Mouse (Mus musculus) left cerebral cortex, adult 9 months (tissue): ENCODE results near the gene Skap1.
"Not testable (repeated sequence)": the region's sequence is repeated elsewhere in the genome, so short reads cannot be mapped to it uniquely, and the experiment has no call there.

Experiments
- DNase-seq, 2 experiments: peaks; one replicate each; pipeline ENCODE4 v3.0.0; 2022; ENCODE audit warnings: low spot score in 2 of 2

Gene Skap1

DNA sequence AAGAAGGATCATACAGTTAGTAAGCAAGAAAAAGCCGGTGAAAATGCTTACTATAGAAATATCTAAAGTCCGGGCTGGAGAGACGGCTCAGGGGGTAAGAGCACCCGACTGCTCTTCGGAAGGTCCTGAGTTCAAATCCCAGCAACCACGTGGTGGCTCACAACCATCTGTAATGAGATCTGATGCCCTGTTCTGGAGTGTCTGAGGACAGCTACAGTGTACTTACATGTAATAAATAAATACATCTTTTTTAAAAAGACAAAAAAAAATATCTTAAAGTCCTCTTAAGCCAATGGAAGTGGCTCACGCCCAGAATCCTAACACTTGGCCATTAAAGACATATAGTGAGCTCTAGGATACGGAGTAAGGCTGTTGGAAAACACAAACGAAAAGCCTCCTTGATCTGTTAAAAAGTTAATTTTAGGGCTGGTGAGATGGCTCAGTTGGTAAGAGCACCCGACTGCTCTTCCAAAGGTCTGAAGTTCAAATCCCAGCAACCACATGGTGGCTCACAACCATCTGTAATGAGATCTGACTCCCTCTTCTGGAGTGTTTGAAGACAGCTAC is 313.8 kb downstream of the Skap1 start:
- DNase-seq, result not testable (repeated sequence)

DNA sequence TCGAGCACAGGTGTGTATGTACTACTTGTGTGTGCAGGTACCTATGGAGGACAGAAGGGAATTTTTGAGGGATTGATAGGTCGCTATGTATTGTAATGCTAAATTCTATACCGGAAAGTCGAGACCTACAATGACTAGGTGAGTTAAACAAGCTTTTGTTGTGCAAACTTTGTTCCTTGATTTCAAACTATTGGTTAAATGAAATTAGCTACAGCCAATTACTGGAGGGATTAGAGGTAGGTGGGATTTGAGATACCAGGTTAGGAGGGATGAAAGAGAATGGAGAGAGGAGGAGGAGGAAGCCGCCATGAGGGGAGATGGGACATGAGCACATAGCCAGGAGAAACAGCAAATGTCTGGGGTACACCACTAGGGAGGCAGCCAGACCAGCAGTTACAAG is 315.9 kb downstream of the Skap1 start:
- DNase-seq, result no peak

DNA sequence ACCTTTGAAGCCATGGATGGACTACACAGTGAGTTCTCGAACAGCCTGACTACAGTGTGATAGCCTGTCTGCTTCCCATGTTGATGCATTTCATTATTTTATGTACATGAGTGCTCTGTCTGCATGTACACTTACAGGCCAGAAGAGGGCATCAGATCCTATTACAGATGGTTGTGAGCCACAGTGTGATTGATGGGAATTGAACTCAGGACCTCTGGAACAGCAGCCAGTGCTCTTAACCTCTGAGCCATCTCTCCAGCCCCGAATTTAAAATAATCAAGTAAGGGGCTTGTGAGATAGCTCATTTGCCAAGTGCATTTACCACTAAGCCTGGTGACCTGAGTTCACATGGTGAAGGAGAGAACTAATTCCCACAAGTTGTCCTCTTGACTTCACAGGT is 317.0 kb downstream of the Skap1 start:
- DNase-seq, result no peak

DNA sequence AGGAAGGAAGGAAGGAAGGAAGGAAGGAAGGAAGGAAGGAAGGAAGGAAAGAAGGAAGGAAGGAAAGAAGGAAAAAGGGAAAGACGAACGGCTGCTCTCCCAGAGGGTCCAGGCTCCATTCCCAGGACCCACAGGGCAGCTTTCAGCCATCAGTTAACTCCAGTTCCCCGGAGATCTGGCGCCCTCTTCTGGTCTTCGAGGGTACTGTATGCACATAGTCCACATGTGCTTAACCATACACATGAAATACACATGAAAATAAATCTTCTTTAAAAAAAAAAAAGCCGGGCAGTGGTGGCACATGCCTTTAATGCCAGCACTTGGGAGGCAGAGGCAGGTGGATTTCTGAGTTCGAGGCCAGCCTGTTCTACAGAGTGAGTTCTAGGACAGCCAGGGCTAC is 320.5 kb downstream of the Skap1 start:
- DNase-seq, result peak in 1 of 2 experiments; percentile 59

DNA sequence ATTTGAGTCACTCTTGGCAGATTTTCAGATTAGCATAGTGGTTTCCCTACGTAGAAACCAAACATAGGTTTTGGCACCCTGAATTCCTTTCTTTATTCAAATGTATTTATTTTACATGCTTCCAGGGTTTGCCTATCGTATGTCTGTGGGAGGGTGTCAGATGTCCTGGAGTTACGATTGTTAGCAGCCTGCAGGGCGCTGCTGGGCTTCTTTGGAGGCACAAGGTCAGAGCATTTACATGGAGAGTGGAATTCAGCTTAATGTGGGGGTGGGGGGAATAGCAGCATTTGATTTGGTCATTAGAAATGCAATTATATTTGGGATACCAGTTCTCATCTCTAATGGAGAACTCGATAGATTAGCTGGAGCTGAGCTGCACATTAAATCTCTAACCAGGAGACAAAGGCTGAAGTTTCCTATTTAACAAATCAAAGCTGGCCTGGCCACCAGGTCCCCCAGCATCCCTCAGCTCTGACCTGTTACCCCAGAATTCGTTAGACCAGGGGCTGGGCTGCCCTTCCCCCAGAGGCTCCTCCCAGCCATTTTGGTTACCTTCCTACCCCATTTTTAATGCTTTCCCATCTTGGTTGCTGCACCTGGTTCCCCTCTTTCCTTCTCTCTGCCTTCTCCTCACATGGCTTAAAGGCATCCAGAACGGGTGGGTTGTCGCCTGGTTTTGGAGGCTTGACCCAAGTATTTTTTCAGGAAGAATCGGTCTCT is 322.5 kb downstream of the Skap1 start:
- no peak for DNase-seq

DNA sequence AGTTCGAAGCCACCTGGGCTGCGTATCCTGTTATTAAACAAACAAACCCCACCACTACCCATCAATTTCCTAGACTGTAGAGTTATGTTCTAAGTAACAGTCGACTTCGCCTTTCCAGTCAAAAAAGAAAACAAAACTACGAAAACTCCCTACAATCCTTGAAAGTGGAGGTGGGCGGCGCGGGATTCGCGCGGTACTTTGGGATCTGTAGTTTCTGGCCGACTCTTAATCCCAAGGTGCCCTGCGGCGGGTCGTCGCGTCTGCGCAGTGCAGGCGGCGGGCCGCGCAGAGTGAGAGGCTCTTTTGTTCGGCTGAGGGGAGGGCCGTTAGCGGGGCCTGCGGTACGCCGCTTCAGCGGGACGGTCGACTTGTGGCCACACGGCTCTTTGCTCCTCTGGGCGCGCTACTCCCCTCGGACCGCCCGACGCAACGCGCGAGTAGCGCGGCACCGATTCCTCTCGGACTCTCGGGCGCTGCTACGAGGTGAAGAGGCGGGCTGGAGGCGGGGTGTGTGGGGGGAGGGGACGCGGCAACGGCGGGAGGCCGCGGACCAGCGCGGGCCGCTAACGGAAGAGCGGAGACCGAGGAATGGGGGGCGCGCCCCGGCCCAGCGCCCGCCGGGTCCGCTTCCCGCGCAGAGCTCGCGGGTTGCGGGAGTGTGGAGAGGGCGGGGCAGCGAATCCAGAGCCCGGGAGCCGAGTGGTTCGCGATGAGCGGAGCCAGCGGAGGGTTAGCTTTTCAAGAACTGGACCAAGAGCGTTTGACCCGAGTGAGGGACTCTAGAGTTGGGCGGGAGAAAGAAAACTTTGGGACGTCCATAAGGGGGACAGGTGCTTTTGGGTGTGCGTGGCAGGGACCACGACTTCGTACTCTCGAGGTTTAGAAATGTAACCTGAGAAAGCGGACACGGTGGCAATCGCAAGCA is 324.7 kb downstream of the Skap1 start, which contains the start of gene Cbx1:
TSS of gene Cbx1 (plus strand) at position 257 of the 925 bp plus-strand sequence.
- DNase-seq, result peak; percentile 79 to 91

DNA sequence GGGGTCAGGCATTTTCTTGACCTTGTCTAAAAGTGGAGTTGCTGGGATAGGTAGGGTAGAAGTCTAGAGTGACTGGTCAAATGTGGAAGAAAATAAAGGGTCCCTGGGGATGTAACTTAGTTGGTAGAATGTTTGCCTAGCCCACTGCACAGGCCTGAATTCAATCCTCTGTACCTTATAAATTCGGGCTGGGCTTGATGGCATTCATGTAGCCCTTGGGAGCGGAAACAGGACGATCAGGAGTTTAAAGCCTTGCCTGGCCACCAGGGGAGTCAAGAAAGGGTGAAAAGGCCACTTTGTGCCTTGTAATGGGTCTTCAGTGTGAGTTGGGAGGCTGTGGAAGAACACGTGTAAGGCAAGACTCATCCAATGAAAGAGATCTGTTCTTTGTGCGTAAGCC is 325.6 kb downstream of the Skap1 start:
- DNase-seq, result no peak

DNA sequence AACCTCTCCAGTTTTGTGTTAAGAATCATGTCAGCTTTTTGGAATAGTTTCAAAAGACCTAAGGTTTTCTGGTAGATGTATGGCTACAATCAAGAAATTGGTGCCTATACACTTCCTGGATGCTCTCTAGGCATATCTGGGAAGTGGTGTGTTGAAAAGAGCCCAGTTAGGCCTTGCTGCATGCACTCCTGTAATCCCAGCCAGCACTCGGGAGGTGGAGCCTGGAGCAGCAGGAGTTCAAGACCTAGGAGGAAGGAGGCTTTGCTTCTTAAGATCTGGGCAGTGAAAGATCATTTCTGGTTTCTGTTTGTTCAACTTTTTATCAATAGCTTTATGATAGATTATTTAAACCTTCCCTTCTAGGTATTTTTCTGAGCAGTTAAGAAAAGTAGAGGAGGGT is 326.3 kb downstream of the Skap1 start:
- no peak for DNase-seq

DNA sequence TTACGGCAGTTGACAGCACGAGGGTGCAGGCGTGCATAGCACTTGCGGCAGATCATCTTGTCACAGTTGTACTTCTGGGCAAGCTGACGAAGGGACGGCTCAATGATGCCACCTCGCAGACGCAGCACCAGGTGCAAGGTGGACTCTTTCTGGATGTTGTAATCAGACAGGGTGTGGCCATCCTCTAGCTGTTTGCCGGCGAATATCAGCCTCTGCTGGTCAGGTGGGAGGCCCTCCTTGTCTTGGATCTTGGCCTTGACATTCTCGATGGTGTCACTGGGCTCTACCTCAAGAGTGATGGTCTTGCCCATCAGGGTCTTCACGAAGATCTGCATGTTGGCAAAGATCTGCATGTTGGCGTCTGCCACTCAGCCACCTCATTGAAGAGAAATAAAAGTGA is 331.1 kb downstream of the Skap1 start:
- no peak for DNase-seq

DNA sequence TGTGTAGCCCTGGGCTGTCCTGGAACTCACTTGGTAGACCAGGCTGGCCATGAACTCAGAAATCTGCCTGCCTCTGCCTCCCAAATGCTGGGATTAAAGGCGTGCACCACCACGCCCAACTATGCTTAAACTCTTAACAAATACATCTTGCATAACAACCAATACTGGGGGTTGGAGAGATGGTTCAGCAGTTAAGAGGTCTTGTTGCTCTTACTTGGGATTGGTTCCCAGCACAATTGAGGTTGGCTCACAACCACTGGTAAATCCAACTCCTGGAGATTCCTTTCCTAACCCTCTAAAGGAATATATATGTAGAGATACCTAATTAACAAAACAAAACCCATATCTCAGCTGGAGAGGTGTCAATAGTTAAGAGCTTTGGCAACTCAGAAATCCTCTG is 331.7 kb downstream of the Skap1 start:
- DNase-seq, result no peak

DNA sequence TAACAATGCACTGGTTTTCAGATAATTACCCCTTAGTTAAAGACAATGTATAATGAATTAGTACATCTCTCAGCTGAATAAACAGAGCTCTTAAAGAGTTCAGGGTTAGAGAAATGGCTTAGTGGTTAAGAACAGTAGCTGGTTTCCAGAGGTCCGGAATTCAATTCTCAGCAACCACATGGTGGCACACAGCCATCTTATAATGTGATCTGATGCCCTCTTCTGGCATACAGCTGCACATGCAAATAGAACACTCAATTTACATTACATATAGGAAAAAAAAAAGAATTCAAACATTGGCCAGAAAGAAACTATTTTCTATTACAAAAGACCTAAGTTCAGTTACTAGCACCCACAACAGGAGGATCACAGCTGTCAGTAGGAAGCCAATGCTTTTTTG is 332.2 kb downstream of the Skap1 start:
- DNase-seq, result no peak

DNA sequence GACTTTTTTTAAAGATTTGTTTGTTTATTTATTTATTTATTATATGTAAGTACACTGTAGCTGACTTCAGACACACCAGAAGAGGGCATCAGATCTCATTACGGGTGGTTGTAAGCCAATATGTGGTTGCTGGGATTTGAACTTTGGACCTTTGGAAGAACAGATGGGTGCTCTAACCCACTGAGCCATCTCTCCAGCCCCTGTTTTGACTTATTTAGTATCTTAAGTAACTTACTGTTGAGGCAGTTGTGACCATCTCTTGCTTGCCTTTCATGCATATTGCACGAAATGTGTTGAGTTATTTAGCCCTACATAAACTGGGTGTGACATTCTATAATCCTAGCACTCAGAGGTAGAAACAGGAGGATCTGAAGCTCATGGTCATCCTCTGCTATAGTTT is 335.1 kb downstream of the Skap1 start:
- DNase-seq, result no peak

DNA sequence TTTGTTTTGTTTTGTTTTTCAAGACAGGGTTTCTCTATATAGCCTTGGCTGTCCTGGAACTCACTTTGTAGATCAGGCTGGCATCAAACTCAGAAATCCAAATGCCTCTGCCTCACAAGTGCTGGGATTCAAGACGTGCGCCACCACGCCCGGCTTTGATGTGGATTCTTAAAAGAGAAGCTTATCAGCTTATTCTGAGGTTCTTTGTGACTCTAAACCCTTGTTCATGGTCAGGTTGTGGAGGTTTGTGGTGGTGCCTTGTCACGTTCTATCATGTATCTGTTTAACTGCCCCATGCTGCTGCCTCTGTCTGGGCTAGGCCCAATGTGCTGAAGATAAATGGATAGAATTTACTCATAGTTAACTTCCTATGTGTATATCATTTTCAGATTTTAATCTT is 341.2 kb downstream of the Skap1 start:
- no peak for DNase-seq

DNA sequence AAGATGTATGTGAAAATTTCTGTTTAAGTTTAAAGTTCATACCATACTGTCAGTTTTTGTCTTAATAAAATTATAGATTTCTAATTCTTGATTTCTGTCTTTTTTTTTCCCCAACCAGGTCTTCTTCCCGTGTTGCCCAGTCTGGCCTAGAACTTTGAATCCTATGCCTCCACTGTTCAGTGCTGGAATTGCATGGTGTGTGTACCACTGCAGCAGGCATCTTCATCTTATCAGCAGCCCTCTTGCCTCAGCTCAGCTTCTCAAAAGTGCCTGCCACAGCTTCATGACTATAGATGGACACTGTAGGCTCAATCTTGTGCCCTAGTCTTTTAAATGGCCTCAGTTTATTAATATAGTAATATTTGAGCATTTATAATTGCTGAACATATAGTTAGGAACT is 343.7 kb downstream of the Skap1 start:
- no peak for DNase-seq
